In genomic region chrX:68736902-68737301, GRCm38 (mm10) we compare ENCODE assay signal across 35 mouse cellular contexts. TPM values are rescaled to one million over a fixed set of nuclear protein-coding genes. Genes with fewer than 3 reads are reported as not detected.
"Had no signal": no experiment of that assay in that cellular context is flagged by ENCODE, and none has a peak within 500 bp of the region (broad histone marks: within the 10 kb centered on the region; RNA-seq: fewer than 3 reads in every experiment).

No protein-coding gene starts in this region.

- H3K4me3 ChIP-seq: embryonic facial prominence, embryonic 10.5 days; embryonic facial prominence, embryonic 12.5 days; embryonic facial prominence, embryonic 13.5 days; embryonic facial prominence, embryonic 15.5 days; erythroblast, embryonic 14.5 days; forebrain, embryonic 10.5 days; forebrain, embryonic 12.5 days; forebrain, embryonic 13.5 days; forebrain, embryonic 15.5 days; gastrocnemius, adult 2 months; heart, adult 2 months had no signal

- H3K9me3 ChIP-seq: embryonic facial prominence, embryonic 10.5 days; embryonic facial prominence, embryonic 12.5 days; embryonic facial prominence, embryonic 13.5 days; embryonic facial prominence, embryonic 15.5 days; forebrain, embryonic 10.5 days; forebrain, embryonic 12.5 days; forebrain, embryonic 13.5 days; forebrain, embryonic 15.5 days had no signal

- H3K9ac ChIP-seq: embryonic facial prominence, embryonic 12.5 days; embryonic facial prominence, embryonic 13.5 days; embryonic facial prominence, embryonic 15.5 days; forebrain, embryonic 12.5 days; forebrain, embryonic 13.5 days; forebrain, embryonic 15.5 days; forebrain, postnatal 0 days had no signal

- H3K27ac ChIP-seq: embryonic facial prominence, embryonic 10.5 days; embryonic facial prominence, embryonic 12.5 days; embryonic facial prominence, embryonic 13.5 days; embryonic facial prominence, embryonic 15.5 days; forebrain, embryonic 10.5 days; forebrain, embryonic 12.5 days; forebrain, embryonic 13.5 days; forebrain, embryonic 15.5 days; gastrocnemius, adult 2 months; heart, adult 2 months had no signal

- DNase-seq: cerebellum, adult 9-10 months; cerebellum, adult 9-11 months; cerebellum, postnatal 10 days; cerebellum, postnatal 14 days; cerebellum, postnatal 25 days; cerebellum, postnatal 36 days; embryo, embryonic 11 days; forebrain, postnatal 0 days; gastrocnemius, adult 2 months; gastrocnemius, postnatal 10 days; gastrocnemius, postnatal 14 days; gastrocnemius, postnatal 25 days; gastrocnemius, postnatal 36 days; heart, adult 11 months; heart, adult 18-20 months; heart, adult 2 months had no signal

- H3K36me3 ChIP-seq: embryonic facial prominence, embryonic 10.5 days; embryonic facial prominence, embryonic 12.5 days; embryonic facial prominence, embryonic 13.5 days; embryonic facial prominence, embryonic 15.5 days; forebrain, embryonic 10.5 days; forebrain, embryonic 12.5 days; forebrain, embryonic 15.5 days had no signal

- H3K4me1 ChIP-seq: embryonic facial prominence, embryonic 10.5 days; embryonic facial prominence, embryonic 12.5 days; embryonic facial prominence, embryonic 13.5 days; embryonic facial prominence, embryonic 15.5 days; forebrain, embryonic 10.5 days; forebrain, embryonic 12.5 days; forebrain, embryonic 13.5 days; forebrain, embryonic 15.5 days had no signal

- H3K27me3 ChIP-seq: embryonic facial prominence, embryonic 12.5 days; embryonic facial prominence, embryonic 13.5 days; embryonic facial prominence, embryonic 15.5 days; forebrain, embryonic 12.5 days; forebrain, embryonic 13.5 days; forebrain, embryonic 15.5 days had no signal

RNA-seq across cellular contexts. Expression of gene Fmr1nb, which starts 24.7 kb away (rescaled TPM):
- total RNA-seq: common myeloid progenitor, adult 5-6 weeks; forebrain, postnatal 0 days; gastrocnemius, adult 18-20 months; gastrocnemius, adult 2 months; gastrocnemius, adult 8-10 months; gastrocnemius, postnatal 10 days; gastrocnemius, postnatal 14 days; gastrocnemius, postnatal 25 days; gastrocnemius, postnatal 36 days; gastrocnemius, postnatal 4 days; granulocyte monocyte progenitor cell, adult 5-6 weeks had no signal
- polyA plus RNA-seq: cortical plate, adult 2 months; embryonic facial prominence, embryonic 10.5 days; embryonic facial prominence, embryonic 11.5 days; embryonic facial prominence, embryonic 13.5 days; embryonic facial prominence, embryonic 14.5 days; embryonic facial prominence, embryonic 15.5 days; erythroblast, embryonic 14.5 days; forebrain, embryonic 12.5 days; forebrain, embryonic 13.5 days; forebrain, embryonic 14.5 days; forebrain, embryonic 16.5 days had no signal
